Mouse (Mus musculus): ENCODE measurements around the gene Triml2. TPM values are rescaled to one million over a fixed set of nuclear protein-coding genes. Genes with fewer than 3 reads are reported as not detected.

Gene Triml2
- total RNA-seq (2021) = under 1 TPM in 1 of 2 experiments, not detected in 1; 0.27 TPM

GRCm38 (mm10) chr8:43180054-43180690 lies at the start of gene Triml2:
Gene Triml2, plus strand, starts transcription at chr8:43180541.
- intact Hi-C loops (cut with DNase I) = no loop called here
- DNase-seq (ENCODE audit: low spot score in 2 of 2) = no peak

GRCm38 (mm10) chr8:43141386-43141785 lies 39.0 kb upstream of the Triml2 start, which contains the start of gene Triml1:
Gene Triml1, minus strand, starts transcription at chr8:43141486.
- DNase-seq (ENCODE audit: low spot score in 2 of 2) = no peak
- intact Hi-C loops (cut with DNase I) = no loop called here

GRCm38 (mm10) chr8:43149307-43149706 lies 31.0 kb upstream of the Triml2 start:
- DNase-seq (ENCODE audit: low spot score in 2 of 2) = no peak

GRCm38 (mm10) chr8:43163255-43163654 lies 17.1 kb upstream of the Triml2 start:
- intact Hi-C loops (cut with DNase I) = no loop called here

More at GRCm38 (mm10) chr8:43149307-43149706, 31.0 kb upstream of the Triml2 start:
- intact Hi-C loops (cut with DNase I) = no loop called here

GRCm38 (mm10) chr8:43164453-43164852 lies 15.9 kb upstream of the Triml2 start:
- intact Hi-C loops (cut with DNase I) = no loop called here
- no peak for DNase-seq (ENCODE audit: low spot score in 2 of 2)

More at GRCm38 (mm10) chr8:43163255-43163654, 17.1 kb upstream of the Triml2 start:
- no peak for DNase-seq (ENCODE audit: low spot score in 2 of 2)

GRCm38 (mm10) chr8:43168083-43168482 lies 12.3 kb upstream of the Triml2 start:
- DNase-seq (ENCODE audit: low spot score in 2 of 2) = peak in 1 of 2 experiments; percentile 11
- intact Hi-C loops (cut with DNase I) = no loop called here

- intact Hi-C loops (cut with DNase I) = no loop called here
- no peak for DNase-seq (ENCODE audit: low spot score in 2 of 2)
Observed at GRCm38 (mm10) chr8:43169249-43169755, 11.0 kb upstream of the Triml2 start.

GRCm38 (mm10) chr8:43176766-43177486 lies 3.4 kb upstream of the Triml2 start:
- DNase-seq (ENCODE audit: low spot score in 2 of 2) = no peak
- intact Hi-C loops (cut with DNase I) = no loop called here

GRCm38 (mm10) chr8:43178263-43178662 lies 2.1 kb upstream of the Triml2 start:
- intact Hi-C loops (cut with DNase I) = no loop called here

GRCm38 (mm10) chr8:43179189-43179588 lies 1.2 kb upstream of the Triml2 start:
- intact Hi-C loops (cut with DNase I) = no loop called here
- DNase-seq (ENCODE audit: low spot score in 2 of 2) = peak in 1 of 2 experiments; percentile 5

More at GRCm38 (mm10) chr8:43178263-43178662, 2.1 kb upstream of the Triml2 start:
- DNase-seq (ENCODE audit: low spot score in 2 of 2) = no peak

GRCm38 (mm10) chr8:43182281-43182680 lies 1.9 kb downstream of the Triml2 start:
- DNase-seq (ENCODE audit: low spot score in 2 of 2) = no peak
- intact Hi-C loops (cut with DNase I) = no loop called here

GRCm38 (mm10) chr8:43215554-43215953 lies 35.2 kb downstream of the Triml2 start:
- no peak for DNase-seq (ENCODE audit: low spot score in 2 of 2)
- intact Hi-C loops (cut with DNase I) = no loop called here

GRCm38 (mm10) chr8:43243326-43243725 lies 63.0 kb downstream of the Triml2 start:
- intact Hi-C loops (cut with DNase I) = no loop called here
- no peak for DNase-seq (ENCODE audit: low spot score in 2 of 2)

Other genes starting within 250 kb of the Triml2 start
- gene Triml1, start 39.1 kb upstream of the Triml2 start, total RNA-seq (2021) = not detected
- gene Zfp42, start 126.4 kb downstream of the Triml2 start, total RNA-seq (2021) = not detected

All from left cerebral cortex, postnatal 36 days (tissue).